Mouse (Mus musculus) fat pad, adult 2 months (tissue): ENCODE results near the gene Chm.
"Not testable (repeated sequence)": the region's sequence is repeated elsewhere in the genome, so short reads cannot be mapped to it uniquely, and the experiment has no call there.

ENCODE experiments used
- DNase-seq: peaks from one replicate; pipeline ENCODE4 v3.0.0-alpha.2; 2011; ENCODE audit warnings: low read depth, low spot score; ENCODE audit errors: extremely low read depth

Chm gene

GRCm38 (mm10) chrX:113185230-113185985 is at the start of gene Chm:
Gene Chm (minus strand): TSS chrX:113185517.
- peak; percentile 3 for DNase-seq

GRCm38 (mm10) chrX:113193901-113194300 is 8.6 kb upstream of the Chm start:
- DNase-seq: no peak

- DNase-seq: no peak
These were observed 618 bp downstream of the Chm start for GRCm38 (mm10) chrX:113184569-113185229.

GRCm38 (mm10) chrX:113180856-113181255 is 4.5 kb downstream of the Chm start:
- not testable (repeated sequence) for DNase-seq

GRCm38 (mm10) chrX:113172766-113173165 is 12.6 kb downstream of the Chm start:
- no peak for DNase-seq

GRCm38 (mm10) chrX:113172271-113172670 is 13.0 kb downstream of the Chm start:
- no peak for DNase-seq

- DNase-seq: no peak
These were observed 25.0 kb downstream of the Chm start for GRCm38 (mm10) chrX:113160268-113160860.

GRCm38 (mm10) chrX:113084171-113084570 is 101.1 kb downstream of the Chm start:
- DNase-seq: no peak

- DNase-seq: no peak
These were observed 109.3 kb downstream of the Chm start for GRCm38 (mm10) chrX:113076053-113076452.

GRCm38 (mm10) chrX:113074823-113075222 is 110.5 kb downstream of the Chm start:
- DNase-seq: no peak

- no peak for DNase-seq
These were observed 181.7 kb downstream of the Chm start for GRCm38 (mm10) chrX:113003621-113004020.

GRCm38 (mm10) chrX:113002192-113002591 is 183.1 kb downstream of the Chm start:
- no peak for DNase-seq
